Mouse (Mus musculus): ENCODE measurements around the gene Cep128.

- no peak for TF ChIP-seq CTCF (IDR thresholded peaks at IDR 0.05; ENCODE audit: low read depth, low read length)
- TF ChIP-seq POLR2AphosphoS5 (IDR thresholded peaks at IDR 0.05; ENCODE audit: insufficient replicate concordance, low read depth, low read length): no peak
- no peak for TF ChIP-seq GATA1 (IDR thresholded peaks at IDR 0.05; ENCODE audit: borderline replicate concordance, low read length)
- TF ChIP-seq TAL1 (conservative IDR thresholded peaks at IDR 0.05; ENCODE audit: low read depth, low read length): no peak
- no peak for TF ChIP-seq GATA2 (IDR thresholded peaks at IDR 0.05; ENCODE audit: borderline replicate concordance, low read depth, low read length)
These were observed 179.9 kb downstream of the Cep128 start for GRCm38 (mm10) chr12:91204330-91204729.

Measured in G1E (cell line).